Mouse (Mus musculus) adrenal gland, postnatal 4 days (tissue): ENCODE measurements around the gene Fcer1g. TPM values are rescaled to one million over a fixed set of nuclear protein-coding genes. Genes with fewer than 3 reads are reported as not detected.
"Not testable (repeated sequence)": the region's sequence is repeated elsewhere in the genome, so short reads cannot be mapped to it uniquely, and the experiment has no call there.

Experiments
- DNase-seq, 2 experiments: peaks; one replicate each; pipeline ENCODE4 v3.0.0; 2021 to 2022; ENCODE audit warnings: low spot score in 2 of 2, mixed read lengths in 2 of 2
- total RNA-seq, 2 experiments: library from RNA; stranded (reverse); gene quantifications; 2 replicates each; pipeline ENCODE4 v1.2.3; 2021

The Fcer1g gene
- total RNA-seq, 2 experiments from 2014 or later = 22.4 to 23.2 TPM

DNA sequence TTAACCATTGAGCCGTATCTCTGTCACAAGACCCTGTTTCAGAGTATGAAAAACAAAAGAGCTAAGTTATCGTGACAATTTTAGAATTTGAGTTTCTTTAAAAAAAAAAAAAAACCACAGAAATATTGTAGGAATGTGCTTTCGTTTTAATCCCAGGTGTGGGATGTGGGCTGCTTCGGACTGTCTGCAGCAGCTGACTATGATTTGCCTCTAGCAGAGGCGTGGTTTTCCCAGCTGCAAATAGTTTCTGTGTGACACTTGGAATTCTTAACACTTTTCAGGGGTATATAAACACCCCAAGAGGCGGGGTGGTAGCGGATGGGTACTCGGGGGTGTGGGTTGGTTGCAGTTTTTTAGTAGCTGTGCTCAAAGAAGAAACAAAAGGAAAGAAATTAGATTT lies 11.2 kb upstream of the Fcer1g start:
- no peak for DNase-seq

DNA sequence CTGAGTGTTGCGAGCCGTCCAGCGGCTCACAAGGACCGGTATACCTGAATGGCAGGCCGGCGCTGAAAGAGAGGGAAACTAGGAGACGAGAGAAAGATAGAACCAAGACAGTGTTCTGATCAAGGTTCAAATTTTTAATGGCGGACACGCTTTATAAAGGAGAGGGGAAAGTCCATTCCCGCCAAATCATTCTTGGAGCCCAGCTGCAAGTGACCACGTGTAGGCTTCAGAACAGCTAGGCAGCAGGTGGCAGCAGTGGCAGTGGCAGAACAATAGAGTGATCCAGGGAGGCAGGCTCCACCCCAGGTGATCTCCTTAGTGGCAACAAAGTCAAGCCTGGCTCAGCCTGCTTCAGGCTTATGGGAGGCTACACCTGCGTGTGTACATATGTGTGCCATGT lies 7.8 kb upstream of the Fcer1g start:
- not testable (repeated sequence) for DNase-seq

DNA sequence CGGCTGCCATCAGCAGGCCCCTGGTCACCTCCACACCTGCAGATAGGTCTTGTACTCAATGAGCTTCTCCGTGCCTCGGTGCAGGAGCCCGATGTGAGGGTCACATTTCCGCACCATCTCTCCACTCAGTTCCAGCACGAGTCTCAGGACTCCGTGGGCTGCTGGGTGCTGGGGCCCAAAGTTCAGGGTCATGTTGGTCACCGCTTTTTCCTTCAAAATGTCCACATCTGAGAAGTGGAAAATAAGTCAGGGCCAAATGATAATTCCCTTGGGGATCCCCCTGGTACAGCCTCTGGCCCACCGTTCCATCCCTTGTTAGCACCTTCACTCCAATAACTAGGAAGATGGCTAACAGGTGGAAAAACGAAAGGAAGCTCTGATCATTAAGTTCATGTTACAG lies 6.7 kb upstream of the Fcer1g start:
- no peak for DNase-seq

DNA sequence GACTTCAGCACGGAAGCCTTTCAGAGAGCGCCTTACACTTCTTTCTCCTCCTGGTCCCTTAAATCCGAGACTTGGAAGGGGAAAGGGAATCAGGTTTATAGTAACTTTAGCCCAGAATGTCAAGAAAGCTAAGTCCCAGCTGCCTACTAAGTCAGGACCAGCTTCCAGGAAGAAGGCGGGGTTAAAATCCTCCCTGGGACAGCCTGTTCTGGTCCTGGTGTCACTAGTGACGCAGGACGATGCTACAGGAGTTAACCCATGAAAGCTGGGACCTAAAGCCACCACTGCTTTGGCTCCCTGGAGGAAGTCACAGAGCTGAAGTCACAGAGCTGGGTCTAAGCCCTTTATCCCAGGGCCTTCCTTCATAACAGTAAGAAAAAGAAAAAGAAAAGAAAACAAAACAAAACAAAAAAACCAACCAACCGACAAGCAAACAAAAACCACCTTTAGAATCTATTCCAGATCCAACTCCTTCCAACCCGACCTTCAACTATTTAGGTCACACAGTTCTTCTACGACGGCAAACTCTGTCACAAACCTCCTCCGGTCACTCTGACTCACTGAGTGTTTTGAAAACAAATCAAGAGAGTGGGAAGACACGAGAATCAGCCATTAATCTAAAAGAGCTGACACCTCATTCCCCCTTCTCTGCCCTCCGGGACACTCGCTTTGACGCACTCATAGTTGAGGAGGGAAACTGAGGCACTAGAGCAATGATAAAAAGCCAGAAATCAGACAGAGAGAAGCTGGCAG lies 6.0 kb upstream of the Fcer1g start:
- DNase-seq = no peak

DNA sequence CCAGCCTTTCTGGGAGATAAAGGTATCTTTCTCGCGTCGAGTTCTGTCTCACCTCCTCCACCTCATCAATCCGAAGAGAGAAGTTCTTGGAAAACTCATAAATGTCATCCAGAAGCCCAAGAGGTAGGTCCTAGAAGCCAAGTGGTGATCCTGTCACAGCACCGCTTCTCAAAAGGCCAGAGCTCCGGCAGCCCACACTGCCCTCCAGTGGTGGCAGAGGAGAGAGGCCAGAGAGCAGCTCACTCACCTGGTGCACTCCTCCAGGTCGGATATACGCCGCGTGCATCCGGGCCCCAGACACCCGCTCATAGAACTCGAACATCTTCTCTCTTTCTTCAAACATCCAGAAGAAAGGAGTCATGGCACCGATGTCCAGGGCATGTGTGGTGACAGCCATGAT lies 4.3 kb upstream of the Fcer1g start:
- DNase-seq = no peak

DNA sequence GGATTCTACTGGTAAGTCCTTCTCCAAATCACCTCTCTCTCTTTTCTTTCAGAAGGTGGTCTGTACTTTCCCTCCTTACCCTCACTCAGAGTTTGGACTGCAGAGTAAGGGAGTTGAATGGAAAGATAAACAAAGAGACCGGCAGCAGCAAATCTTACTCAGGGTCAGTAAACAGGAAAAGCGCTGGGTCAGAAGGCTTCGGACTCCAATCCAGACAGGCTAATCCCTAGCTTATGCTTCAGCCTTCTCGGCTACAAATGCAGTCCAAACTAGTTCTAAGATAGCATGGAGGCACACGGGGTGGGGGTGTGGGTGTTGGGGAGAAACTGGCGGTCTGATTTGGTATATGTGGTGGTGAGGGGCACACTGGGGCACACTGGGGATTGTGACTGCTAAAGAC lies 3.3 kb upstream of the Fcer1g start:
- no peak for DNase-seq

DNA sequence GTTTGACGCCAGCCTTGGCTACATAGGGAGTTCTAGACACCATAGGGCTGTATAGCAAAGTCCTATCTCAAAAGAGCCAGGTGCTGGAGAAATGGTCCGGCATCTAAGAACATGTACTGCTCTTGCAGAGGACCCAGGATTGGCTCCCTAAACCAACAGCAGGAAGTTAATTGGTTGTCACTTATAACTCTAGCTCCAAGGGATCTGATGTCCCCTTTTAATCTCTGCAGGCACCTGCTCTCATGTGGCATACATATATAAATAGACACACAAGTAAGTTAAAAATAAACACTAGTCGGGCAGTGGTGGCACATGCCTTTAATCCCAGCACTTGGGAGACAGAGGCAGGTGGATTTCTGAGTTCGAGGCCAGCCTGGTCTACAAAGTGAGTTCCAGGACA lies 1.6 kb upstream of the Fcer1g start:
- DNase-seq = no peak

DNA sequence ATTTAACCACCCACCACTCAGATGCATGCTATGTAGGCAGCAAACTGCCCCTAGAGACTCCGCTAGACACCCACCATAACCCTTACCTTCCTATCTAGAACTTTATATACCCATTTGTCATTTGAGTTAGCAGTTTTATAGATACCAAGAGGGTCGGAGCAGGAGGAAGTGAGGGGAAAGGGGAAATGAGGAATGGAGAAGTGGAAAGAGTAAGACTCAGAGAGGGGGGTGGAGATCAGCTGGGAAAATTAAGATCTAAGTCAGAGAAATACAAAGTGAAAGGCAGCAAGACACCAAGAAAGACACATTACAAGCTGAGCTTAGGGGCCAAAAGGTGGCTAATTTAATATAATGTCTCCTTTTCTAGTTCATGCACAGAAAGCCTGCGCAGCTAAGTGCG lies 373 bp upstream of the Fcer1g start:
- no peak for DNase-seq

DNA sequence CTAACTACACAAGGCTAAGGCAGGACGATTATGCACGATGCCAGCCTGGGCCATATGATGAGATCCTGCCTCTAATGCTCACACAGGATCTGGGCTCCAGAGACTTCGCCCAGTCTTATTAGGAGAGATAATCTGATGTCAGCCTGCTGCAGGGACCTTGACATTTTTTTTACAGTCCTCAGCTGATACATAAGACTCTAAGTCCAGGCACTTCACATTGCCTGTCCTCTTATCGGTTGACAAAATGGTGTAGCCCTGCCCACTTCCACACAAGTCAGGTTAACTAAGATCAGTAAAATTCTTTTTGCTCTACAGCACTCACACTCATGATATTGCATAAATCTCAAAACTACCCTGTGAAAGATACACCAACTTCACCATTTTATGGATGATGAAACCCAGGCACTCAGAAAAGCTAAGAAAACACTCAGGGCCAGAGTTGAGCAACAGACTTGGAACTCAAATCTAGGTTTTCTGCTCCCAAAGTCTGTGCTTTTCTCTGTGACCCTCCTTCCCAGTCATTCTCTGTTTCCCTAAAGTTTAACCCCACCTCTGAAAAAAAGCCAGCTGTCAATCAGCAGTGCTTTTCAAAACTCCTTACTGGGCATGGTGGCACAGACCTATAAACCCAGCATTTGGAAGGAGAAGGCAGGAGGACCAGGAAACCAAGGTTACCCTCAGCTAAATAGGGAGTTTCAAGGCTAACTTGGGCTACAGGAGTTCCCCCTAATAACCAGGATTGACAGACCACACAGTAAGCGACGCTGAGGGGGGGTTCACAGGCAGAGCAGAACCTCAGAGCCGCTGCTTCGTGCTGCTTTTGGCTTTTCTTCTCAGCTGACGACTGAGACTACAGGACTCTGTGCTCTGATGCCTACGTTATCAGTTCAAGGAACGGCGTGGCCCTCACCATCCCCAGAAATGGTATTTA lies 1.1 kb downstream of the Fcer1g start:
- DNase-seq = no peak

DNA sequence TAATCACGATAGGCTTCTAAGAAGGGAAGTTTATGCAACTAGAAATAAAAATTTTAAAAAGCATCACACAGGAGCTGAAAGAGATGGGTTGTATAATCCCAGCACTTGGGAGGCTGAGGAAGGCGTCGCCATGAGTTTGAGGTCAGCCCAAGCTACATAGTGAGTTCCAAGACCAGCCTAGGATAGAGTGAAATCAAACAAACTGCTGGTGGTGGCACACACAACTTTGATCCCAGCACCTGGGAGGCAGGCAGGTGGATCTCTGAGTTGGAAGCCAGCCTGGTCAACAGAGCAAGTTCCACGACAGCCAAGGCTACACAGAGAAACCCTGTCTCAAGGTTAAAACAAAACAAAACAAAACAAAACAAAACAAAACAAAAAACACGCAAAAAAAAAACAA lies 1.8 kb downstream of the Fcer1g start:
- DNase-seq = no peak

DNA sequence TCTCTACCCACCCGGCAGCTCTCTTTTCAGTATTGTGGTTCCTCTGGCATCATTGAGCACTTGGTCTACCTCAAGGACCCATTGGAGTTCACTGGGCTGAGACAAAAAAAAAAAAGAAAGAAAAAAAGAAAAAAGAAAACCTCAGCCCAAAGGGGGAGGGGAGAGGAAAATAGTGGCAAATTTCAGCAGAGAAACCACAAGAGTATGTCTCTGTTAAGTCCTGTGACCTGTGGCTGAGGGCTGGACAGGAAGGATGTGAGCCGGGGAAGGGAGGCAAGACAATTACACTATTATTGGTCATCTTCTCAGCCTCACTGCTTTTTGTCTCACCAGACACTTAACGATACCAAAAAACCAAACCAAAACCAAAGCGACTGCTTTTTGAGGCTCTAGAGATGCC lies 2.3 kb downstream of the Fcer1g start:
- DNase-seq = no peak

DNA sequence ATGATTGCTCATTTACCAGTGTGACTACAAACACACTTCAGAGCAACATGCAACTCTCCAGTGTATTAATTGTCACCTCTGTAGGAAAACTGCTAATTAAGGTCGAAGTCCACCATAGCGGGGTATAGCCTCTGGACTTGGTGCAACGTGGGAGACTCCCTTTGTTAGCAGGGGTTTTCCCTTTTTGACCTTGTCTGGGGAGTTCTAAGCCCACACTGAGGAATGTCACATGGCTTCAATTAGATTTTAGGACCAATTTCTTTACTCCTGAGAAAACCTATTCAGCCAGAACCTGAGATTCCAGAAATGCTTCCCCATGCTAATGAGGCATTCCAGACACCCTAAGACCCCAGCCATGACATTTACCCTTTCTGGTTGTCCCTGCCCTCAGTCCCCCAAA lies 4.0 kb downstream of the Fcer1g start:
- no peak for DNase-seq

DNA sequence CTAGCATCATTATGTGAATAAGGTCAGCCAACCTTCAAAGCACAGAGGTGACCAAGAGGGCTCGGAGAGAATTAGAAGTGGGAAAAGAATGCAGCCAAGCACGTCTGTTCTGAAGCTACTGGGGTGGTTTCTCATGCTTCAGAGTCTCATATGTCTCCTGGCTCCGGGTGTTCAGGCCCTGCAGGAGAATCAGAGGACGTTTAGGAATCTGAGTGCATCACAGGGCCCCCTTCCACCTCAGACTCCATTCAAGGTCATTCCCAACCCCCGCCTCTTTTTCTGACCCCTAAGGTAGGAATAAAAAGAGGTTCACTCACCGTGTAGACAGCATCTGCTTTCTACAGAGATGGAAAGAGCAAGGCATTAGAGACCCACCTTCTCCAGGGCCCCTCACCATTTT lies 4.4 kb downstream of the Fcer1g start:
- no peak for DNase-seq

DNA sequence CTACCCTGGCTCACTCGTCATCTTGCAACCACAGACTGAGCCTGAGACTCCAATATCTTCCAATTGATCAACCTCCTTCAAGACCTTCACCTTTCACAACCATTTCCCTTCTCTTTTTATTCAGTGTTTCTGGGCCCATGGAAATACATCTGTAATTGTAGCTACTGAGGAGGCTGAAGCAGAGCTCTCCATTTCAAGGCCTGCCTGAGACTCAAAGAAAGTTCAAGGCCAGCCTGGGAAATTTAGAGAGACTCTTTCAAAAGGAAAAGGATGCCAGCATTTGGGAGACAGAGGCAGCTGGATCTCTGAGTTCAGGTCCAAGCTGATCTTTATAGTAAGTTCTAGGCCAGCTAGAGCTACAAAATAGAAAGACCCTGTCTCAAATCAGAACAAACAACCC lies 6.3 kb downstream of the Fcer1g start:
- DNase-seq = no peak

DNA sequence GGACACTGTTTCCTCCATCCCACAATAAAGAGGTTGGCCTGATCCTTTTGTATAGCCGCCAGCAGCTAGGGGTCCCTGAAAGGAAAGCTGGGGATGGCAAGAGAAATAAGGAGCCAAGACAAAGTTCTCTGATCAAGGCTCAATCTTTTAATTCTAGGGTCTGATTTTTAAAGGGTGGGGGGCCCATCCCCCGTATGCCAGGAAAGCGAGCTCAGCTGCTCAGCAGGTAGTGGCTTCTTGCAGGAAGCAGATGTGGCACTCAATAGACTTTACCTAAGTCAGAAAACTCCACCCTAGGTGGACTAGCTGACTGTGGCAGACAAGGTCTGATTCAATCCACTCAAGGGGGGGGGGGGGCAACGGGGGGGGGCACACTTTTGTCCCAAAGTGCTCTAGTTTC lies 7.4 kb downstream of the Fcer1g start:
- DNase-seq = no peak

DNA sequence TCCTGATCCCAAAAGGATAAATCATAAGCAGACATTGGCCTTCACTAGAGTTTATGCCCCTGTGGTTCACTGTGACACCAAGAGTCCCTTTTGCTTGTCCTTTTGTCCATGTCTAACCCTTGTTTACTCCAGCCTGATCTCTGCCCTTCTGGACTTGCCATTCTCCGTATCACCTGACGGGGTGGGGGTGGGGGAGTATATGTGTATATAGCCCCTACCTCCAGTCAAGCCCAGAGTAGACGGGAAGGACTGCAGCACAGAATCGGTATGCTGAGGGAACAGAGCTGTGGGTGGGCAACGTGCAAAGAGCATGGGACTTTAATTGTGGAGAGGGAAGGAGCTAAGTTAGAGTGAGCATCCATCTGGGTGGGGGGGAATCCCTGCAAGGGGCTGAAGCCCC lies 9.3 kb downstream of the Fcer1g start, which contains the start of gene Apoa2:
Apoa2 (plus strand) TSS at position 198 of the 400 bp plus-strand sequence.
- no peak for DNase-seq

DNA sequence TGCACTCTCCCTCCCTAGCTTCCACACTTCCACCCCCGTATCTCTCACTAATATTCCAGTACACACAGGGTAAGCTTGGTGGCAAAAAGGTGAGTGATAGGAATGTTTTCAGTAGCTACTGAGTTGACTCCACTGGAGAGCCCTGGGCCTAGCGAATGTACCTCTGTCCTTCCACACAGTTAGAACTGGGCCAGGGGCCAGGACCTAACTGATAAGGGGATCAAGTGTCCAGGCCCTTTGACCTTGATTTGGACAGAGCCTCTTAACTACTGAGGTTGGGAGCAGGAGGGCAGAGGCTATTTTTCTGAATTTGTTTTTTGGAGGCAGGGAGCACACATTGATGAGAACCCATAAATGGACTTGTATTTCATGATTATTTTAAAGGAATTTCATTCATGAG lies 10.4 kb downstream of the Fcer1g start:
- DNase-seq = no peak

DNA sequence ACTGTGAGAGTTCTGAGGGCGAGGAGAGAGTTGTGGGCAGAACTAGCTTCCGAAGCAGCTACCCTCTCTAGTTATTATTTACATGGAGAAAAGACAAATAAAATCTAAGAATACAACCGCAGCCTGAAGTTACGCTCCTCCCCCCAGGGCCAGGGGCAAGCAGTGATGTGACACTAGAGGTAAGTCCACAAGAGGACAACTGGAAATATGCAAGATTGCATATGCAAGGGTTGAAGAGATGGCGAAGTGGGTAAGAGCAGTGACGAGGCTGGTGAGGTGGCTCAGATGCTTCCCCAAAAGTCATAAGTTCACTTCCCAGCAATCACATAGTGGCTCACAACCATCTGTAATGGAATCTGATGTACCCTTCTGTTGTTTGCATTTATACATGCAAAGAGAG lies 11.0 kb downstream of the Fcer1g start:
- no peak for DNase-seq

DNA sequence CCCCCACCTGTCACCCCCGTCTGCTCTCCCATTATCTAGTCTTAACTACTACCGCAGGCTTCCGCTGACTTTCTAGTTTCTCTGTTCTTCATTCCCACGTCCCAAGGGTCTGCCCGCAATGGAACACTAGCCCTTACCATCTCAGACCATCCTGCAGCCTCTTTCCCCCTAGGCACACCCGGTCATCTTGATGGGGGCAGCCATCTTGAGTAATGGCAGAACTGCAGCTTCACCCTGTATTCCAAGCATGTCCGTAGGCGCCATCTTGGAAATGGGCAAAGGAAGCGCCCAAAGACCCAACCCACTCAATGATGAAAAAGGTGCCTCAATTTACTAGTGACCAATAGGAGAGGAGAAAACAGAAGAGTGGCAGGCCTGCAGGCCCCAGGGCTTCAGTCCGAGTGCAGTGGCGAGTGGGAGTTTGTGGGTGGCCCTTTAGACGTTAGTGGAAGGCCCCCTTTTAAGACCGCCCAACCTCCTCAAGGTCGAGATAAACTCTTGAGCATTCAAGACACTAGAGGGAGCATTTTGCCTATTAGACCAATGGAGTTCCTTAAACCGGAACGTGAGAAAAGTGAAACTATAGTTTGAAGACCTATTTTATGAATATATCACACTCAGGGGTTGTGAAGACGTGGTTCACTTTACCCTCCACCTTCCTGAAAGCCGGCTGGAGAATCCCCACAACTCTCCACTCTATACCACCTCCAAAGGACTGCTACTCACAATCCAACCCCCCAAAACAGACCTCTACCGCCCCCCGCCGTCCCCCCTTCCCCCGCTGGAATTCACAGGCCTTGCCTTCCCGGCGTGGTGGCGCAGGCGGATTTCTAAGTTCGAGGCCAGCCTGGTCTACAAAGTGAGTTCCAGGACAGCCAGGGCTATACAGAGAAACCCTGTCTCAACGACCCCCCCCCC lies 11.7 kb downstream of the Fcer1g start, which contains the start of gene Tomm40l:
Tomm40l (minus strand) TSS at position 277 of the 918 bp plus-strand sequence.
- DNase-seq = peak; percentile 43 to 75

DNA sequence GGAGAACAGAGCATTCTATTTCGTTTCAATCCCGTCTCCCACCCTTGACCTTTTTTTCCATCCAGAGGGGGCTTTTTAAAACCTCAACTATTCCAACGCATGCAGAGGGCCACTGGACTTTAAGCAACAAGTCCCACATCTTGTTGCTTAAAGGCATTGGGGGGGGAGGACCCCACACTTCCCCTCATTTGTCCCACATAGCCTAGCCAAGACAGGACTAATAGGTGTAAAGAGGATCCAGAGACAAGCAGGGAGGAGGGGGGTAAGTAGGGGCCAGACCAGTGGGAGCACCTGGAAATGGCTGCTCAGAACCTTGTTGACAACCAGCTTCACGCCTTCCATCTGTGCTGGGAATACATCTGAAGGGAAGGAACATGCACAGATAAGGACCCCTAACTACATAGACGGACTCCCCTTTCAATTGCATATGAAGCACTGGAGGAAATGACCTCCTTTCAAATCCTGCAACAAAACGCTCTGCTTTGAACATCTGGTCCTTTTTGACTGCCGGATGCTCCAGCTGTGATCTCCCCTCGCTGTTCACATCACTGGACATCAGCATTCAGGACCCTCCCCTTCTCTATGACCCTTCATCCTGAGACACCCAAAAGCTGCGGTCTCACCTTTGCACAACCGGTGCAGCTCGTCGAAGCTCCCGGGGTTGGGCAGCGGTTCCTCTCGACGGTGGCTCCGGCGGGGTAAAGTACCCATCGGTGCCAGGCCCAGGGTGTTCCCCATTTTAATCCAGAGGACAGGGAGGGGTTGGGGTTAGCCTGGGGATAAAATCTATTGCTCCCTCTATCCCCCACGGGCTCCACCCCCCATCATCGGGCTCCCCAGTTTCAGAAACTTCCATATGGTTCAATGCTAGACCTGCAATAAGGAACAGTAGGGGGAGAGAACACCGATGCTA lies 12.6 kb downstream of the Fcer1g start:
- DNase-seq = no peak
